Mouse (Mus musculus) bone marrow, adult 2 months (tissue): Measurements from ENCODE around the gene Egfl7.

Source experiments
- CTCF ChIP-seq: fragments of 200-500 bp; IDR thresholded peaks from 2 replicates; pipeline ENCODE4 v1.5.1; 2011; ENCODE audit warnings: low read length, control low read depth; ENCODE audit not compliant: control insufficient read depth, insufficient read depth
- POLR2A ChIP-seq: fragments of 200-500 bp; IDR thresholded peaks from 2 replicates; pipeline ENCODE4 v1.6.1; 2011; ENCODE audit warnings: low read depth, mild to moderate bottlenecking, control low read depth, low read length, borderline replicate concordance; ENCODE audit not compliant: control insufficient read depth

DNA sequence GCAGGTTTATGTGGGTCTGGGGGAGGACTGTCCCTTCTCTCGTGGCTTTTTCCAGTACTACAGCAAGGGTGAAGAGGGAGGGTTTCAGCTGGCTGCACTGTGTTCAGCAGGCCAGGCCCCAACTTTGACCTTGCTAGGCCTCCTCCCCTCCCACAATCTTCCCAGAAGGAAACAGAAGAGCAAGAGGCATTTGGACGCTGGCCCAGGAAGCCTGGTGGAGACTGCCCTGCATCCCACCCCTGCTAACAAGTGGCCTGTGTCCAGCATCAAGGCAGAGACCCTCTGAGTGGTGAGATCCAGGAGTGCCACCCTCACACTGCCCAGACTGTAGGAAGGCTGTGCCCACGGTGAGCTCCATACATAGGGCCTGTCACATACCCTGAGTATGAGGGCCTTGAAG, 35.5 kb upstream of the Egfl7 start:
- TF ChIP-seq POLR2A (no peak), CTCF (no peak)
